Mouse (Mus musculus): ENCODE data around the gene Ggt5.

Gene Ggt5

DNA sequence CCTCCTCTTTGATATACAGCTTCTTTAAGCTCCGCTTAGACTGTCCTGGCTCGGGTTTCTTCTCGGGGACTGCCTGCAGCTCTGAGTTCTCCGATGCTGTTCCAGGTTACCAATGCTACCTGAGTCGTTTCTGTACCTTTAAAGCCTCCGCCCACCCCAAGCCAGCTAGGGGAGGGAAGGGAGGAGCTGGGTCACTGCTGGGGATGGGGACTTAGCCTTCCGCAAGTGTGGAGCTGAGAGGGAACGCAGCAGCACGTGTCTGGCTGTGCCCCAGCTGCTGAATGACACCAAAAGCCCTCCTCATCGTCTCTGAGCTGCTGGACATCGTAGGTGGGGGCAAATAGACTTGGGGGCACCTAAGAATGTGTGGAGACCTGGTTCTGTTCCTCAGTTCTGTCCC is 20.7 kb upstream of the Ggt5 start:
- no peak for DNase-seq (ENCODE audit: low spot score)

DNA sequence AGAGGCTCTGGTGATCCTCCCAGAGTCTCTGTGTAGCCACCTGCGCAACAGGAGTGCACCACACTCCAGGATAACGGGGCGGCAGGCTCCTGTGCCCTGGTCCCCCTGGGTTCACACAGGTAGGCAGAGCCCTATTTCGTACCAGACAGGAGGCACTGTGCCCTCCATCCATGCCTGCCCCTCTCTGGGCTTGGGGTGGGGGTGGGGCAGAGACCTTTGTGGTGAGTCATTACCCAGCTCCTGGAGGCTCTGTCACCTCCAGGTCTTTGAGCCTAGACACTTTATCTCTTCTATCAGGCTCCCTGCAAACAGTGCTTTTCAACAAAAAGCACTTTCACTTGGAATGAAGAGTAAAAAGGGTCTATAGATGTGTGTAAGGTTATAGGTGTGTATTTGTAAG is 20.3 kb upstream of the Ggt5 start:
- no peak for DNase-seq (ENCODE audit: low spot score)

- DNase-seq (ENCODE audit: low spot score), result no peak
These were observed 18.0 kb upstream of the Ggt5 start for GRCm38 (mm10) chr10:75570981-75571657.

DNA sequence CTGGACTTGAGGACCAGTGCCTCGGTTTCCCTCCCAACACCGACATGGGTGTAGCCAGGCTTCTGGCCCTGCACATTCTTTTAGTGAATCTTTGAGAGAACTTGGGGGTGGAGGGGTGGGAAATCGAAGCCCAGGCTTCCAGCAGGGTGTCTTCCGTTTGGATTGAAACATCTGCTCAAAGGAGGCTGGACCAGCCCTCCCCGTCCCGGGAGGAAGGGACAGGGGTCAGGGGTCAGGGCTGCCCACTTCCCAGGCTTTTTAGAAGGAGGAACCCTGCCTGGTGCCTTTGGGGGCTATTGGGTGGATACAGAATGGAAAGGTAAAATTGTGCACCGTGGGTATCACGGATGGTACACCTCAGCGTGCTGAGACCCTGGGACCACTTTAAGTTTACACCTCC is 17.2 kb upstream of the Ggt5 start:
- no peak for DNase-seq (ENCODE audit: low spot score)

- no peak for DNase-seq (ENCODE audit: low spot score)
These were observed 16.0 kb upstream of the Ggt5 start for GRCm38 (mm10) chr10:75573181-75573580.

DNA sequence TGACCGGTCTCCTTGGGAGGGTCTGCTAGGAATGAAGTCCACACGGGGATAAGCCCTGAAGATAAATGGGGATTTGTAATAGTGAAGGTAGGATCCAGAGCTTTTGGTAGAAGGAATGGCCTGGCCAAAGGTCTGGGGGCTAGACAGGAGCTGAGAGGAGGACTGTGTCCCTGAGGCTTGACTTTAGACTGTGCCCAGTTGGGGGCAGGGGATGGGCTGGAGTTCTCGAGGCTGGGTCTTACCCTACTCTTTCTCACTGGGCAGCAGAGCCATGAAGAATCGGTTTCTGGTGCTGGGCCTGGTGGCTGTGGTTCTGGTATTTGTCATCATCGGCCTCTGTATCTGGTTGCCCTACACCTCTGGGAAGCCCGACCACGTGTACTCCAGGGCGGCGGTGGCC is 15.2 kb upstream of the Ggt5 start:
- DNase-seq (ENCODE audit: low spot score), result no peak

GRCm38 (mm10) chr10:75579129-75579528 is 10.0 kb upstream of the Ggt5 start:
- DNase-seq (ENCODE audit: low spot score), result no peak

DNA sequence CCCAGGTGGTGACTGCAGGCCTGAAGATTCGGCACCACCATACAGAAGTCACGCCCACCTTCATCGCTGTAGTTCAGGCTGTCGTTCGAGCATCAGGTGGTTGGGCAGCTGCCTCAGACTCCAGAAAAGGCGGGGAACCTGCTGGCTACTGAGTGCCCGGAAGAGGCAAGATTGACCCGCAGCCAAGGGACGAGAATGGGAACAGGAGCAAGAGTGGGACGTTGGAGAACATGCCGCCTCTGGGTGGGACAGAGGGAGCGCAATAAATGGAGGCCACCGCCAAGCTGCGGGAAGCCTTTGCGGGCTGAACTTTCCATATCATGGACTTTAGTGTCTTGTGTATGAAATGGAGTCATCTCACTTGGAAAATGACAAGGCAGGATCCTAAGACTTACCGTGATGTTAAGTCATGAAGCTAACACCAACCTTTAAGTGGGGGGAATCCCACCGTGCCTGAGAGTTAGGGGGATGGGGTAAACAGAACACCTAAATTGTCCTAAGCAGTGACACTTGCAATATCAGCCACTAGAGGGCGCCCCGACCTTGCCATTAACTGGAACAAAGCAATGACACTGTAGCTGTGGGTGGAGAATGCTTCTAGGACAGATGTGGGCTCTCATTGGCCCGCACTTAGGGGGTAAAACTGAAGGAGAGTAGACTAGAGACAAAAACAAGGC is 3.1 kb upstream of the Ggt5 start:
- peak; percentile 95 for DNase-seq (ENCODE audit: low spot score)

DNA sequence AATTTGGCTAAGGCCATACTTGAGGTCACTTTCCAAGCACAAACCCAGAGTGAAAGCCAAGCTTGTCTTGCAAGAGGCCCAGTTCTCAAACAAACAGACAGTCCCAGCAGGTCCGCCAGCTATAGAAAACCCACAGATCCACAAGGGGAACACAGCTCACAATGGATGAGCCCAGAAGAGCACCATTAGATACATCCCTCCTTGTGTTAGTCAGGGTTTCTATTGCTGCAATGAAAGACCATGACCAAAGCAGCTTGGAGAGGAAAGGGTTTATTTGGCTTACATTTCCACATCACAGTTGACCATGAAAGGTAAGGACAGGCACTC is 2.6 kb upstream of the Ggt5 start:
- no peak for DNase-seq (ENCODE audit: low spot score)

DNA sequence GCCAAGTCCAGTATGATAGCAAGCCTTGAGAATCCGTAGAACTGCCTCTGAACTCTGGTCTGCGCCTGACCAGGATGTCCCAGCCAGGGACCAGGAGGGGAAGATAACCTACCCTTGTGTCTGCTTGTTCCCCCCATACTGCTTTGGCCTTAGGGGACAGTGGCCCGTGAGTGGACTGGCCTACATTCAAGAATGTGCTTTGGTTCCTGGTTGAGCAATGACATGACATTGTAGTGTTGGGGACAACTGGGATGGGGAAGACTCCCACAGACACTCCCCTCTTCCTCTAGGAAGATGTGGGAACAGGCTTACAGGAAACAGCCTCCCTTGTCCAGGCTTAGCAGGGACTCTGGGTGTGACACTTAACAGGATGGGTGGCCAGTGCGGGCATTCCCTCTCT is 1.4 kb upstream of the Ggt5 start:
- DNase-seq (ENCODE audit: low spot score), result no peak

- DNase-seq (ENCODE audit: low spot score), result no peak
These were observed 804 bp upstream of the Ggt5 start for GRCm38 (mm10) chr10:75588336-75588735.

GRCm38 (mm10) chr10:75589651-75590050 is 511 bp downstream of the Ggt5 start:
- no peak for DNase-seq (ENCODE audit: low spot score)

- no peak for DNase-seq (ENCODE audit: low spot score)
These were observed 2.2 kb downstream of the Ggt5 start for GRCm38 (mm10) chr10:75591211-75591894.

DNA sequence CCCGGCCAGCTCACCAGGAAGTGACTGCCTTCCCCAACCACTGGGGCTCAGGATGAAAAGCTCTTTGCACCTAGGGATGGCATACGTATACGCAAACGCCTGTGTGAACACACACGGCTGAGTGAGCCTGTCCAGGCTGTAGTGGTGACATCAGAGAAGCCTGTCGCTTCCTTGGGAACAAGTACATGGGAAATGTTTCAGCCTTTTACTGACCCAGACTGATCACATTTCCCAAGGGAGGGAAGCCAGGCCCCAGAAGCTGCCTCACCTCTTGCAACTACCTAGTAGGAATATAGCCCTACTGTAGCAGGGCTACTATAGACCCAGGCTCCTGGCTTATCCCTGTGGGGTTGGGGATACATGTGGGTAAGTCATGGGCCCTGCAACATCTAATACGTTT is 3.4 kb downstream of the Ggt5 start:
- no peak for DNase-seq (ENCODE audit: low spot score)

GRCm38 (mm10) chr10:75595981-75596380 is 6.8 kb downstream of the Ggt5 start:
- DNase-seq (ENCODE audit: low spot score), result peak; percentile 91

DNA sequence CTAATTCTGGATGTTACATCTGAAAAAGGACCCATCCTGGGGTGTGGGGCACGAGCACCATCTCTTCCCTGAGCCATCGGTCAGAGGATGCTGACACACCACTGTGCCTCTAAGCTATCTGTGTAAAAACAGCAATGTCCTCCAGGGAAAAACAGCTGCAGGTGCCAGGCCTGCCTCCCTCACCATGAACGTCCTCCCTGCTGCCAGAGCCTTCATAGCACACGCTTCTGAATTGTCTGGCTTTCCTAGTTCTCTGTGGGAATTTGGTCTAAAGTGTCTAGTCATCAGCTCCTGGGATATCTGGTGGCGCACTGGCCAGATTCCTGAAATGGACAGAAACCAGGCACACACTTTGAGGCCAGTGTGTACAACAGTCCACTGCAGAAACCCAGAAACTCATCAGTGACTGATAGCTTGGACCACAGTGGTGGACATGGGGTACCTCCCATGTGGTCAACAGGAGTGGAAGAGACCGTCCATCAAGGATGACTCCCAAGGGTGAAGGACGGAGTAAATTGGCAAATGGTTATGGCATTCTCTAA is 11.1 kb downstream of the Ggt5 start:
- DNase-seq (ENCODE audit: low spot score), result no peak

- DNase-seq (ENCODE audit: low spot score), result peak; percentile 78
These were observed 16.2 kb downstream of the Ggt5 start for GRCm38 (mm10) chr10:75605162-75605846.

DNA sequence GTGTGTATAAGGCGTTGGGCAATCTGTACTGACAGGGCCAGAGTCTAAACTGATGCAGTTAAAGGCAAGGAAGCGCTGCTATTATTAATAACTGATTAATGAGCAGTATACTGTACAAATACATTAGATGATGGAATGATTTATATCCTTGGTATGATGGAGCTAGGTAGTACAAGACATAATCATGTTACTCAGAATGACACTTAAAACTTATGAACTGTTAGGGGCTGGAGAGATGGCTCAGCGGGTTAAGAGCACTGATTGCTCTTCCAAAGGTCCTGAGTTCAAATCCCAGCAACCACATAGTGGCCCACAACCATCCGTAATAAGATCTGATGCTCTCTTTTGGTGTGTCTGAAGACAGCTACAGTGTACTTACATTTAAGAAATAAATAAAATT is 18.1 kb downstream of the Ggt5 start:
- no peak for DNase-seq (ENCODE audit: low spot score)

DNA sequence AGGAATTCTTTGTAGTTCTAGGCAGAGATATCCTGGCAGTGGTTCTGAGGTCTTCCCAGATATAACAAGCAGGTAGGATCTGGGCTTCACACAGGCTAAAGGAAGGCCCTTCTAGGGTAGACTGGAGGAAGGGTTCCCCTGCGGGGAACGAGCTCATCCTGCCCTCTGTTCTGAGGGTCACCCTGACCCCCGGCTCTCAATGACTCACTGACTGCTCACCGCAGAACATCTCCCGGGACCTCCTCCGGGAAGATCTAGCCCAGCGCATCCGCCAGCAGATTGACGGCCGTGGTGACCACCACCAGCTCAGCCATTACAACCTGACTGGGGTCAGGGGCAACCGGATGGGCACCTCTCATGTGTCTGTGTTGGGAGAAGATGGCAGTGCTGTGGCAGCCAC is 19.8 kb downstream of the Ggt5 start:
- DNase-seq (ENCODE audit: low spot score), result no peak

DNA sequence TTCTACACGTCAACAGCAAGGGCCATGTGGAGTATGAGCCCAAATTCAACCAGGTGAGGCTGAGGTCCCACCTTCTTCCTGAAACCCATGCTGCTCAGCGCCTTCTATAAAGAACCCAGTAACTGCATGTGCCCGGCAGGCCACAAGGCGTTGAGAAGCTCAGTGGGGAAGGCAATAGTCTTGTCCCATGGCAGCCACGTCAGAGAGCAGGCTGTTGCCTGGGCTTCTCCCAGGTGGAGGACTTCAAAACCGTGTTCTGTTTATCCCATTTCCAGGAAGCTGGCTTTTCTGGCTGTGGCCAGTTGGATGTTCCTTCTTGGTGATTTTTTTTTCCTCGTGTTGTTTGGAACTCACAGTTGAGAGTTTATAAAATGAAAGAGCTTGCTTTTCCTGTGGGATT is 21.3 kb downstream of the Ggt5 start:
- DNase-seq (ENCODE audit: low spot score), result no peak

GRCm38 (mm10) chr10:75616044-75616443 is 26.9 kb downstream of the Ggt5 start:
- no peak for DNase-seq (ENCODE audit: low spot score)

GRCm38 (mm10) chr10:75620818-75621217 is 31.7 kb downstream of the Ggt5 start:
- DNase-seq (ENCODE audit: low spot score), result no peak

- no peak for DNase-seq (ENCODE audit: low spot score)
These were observed 36.8 kb downstream of the Ggt5 start for GRCm38 (mm10) chr10:75625920-75626319.
